Mouse (Mus musculus) embryo, embryonic 9.5 days (tissue): ENCODE measurements around the gene Trim27.

ENCODE experiments used
- DNase-seq: peaks from one replicate; pipeline ENCODE4 v3.0.0-alpha.2; 2017; ENCODE audit errors: extremely low spot score

Gene Trim27

DNA sequence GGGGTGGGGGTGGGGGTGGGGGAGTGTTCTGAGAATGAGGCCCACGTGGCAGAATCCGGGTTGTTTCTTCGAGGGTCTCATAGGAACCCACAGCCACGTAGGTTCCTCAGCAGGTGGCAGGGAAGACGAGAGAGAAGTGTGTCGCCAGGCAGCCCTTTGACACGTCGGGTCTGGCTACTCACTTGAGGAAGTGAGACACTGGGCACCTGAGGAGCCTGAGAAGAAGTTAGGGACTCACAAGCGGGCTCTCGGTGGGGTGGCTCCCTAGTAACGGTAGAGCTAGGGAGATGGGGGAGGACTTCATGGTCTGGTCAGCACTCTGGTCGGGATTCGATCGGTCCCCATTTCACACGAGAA is at the start of gene Trim27:
Gene Trim27, plus strand, starts transcription at position 79 of the 357 bp plus-strand sequence.
- no peak for DNase-seq

DNA sequence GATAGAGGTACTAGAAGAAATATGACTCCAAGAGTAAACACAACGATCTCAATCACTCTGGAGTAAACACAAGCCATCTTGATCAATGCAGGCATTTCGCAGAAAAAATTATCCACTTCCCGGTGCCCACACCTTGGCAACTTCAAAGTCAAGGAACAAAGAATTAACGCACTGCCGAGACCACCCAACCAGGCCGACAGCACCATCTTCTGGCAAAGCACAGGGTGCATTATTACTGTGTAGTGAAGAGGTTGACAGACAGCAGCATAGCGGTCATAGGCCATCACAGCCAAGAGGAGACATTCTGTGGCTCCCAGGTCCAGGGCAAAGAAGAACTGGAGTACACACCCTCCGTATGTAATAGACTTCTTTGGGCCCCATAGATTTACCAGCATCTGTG is 36.8 kb upstream of the Trim27 start:
- DNase-seq = peak; percentile 11

DNA sequence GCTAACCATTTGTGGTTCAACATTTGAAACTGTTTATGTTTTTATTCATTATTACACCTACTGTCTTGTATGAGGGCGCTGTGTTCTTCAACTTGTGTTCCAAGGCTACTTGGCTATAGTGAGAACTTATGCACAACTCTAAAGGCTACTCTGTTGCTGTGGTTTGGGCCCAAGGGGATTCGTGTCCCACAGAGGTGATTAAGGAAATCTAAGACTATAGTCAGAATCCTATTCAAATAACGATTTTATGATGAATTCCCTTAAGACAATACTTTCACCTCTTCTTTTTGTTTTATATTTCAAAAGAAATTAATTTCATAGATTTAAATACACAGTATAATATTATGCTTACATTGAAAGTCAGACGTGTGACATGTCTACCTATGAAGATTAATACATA is 33.5 kb upstream of the Trim27 start, which contains the start of gene Olfr1368:
Gene Olfr1368, minus strand, starts transcription at position 101 of the 400 bp plus-strand sequence.
- no peak for DNase-seq

DNA sequence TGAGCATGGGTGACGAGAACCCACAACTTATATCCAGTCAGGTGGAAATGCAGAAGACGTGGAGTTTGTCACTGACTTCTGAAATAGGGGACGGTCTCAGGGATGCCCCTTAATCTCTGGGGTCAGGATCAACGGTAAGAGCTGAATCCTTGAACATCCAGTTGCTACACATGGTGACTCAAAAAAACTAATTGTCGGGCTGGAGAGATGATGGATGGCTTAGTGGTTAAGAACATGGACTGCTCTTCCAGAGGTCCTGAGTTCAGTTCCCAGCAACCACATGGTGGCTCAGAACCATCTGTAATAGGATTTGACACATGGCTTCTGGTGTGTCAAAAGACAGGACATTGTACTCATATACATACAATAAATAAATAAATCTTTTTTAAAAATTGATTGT is 23.4 kb upstream of the Trim27 start:
- DNase-seq = no peak

DNA sequence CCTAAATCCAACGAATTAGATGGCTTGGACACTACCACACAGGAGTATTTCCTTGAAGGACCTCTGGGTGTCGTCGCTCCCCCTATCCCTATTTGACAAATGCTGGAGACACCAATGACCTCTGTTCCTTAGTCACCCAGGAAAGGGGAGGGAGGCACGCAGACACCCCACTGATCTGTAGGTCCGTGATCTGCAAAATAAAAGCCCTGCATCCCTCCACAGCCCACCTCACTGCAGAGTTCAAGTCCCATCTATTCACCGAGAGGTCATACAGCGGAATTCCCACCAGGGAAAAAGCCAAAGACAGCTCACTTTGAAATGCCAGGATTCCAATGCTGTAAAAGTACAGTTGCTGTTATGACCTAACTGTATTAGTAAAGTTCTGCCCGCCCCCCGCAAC is 21.2 kb upstream of the Trim27 start:
- DNase-seq = no peak

DNA sequence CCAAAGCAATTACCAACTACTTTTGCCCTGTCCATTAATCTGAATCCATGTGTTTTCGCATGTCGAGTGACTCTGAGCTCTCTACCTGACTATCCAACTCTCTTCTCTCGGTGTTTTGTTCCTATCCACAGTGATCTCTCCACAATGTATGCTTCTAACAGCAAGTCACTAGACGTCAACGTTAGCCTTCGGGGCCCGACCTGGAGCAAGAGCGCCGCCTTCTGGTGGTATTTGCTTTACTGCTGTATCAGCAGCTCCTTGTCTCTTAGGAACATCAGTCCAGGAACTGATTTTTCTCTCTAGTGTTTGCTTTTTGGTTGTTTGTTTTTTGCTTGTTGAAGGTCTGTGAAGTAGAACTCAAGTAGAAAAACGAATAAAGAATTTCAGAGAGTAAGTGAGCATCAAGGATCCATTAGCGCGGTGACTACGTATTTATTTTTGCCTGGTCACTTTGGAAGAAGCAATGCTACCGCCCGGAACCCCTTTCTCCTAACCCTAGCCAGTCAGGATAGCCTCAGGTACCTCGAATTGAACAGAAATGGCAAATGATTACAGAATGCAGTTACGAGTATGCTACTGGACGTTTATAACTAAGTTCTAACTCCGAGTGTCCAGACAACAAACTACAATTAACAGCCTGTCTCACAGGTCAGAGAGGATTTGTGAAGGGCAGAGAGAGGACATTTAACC is 20.3 kb upstream of the Trim27 start:
- peak; percentile 88 for DNase-seq

DNA sequence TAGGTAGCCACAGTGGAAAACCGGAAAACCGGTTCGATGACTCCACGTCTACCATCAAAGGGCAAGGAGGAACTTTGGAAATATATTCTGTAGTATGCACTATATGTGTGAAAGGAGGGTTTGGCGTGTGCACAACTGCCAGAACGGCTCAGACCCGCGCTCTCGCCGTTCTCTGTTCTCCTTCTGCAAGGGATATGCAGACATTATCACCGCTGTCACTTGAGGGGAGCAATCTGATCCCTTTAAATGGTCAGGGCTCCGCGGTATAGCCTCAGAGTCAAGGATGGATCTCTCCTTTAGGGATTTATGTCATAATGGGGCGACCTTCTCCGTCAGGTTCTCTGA is 19.8 kb upstream of the Trim27 start:
- DNase-seq = no peak

DNA sequence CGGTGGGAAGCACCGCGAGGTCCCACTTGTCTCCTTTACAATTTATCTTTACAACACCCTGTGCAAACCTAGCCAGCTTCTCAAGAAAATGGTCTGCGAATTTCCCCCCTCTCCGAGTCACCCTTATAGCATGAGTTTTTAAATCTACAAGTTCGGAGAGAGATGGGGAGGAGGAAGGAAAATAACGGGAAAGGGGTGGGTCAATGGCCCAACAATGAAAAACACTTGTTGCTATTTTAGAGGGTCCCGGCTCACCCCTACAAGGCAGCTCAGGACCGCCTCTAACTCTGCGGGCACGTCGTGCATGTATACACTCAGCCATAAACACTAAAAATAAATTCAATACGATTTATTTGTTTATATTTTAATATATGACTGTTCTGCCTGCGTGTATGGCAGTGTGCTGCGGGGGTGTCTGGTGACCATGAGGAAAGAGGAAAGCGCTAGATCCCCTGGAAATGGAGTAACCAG is 19.2 kb upstream of the Trim27 start:
- DNase-seq = peak; percentile 51

DNA sequence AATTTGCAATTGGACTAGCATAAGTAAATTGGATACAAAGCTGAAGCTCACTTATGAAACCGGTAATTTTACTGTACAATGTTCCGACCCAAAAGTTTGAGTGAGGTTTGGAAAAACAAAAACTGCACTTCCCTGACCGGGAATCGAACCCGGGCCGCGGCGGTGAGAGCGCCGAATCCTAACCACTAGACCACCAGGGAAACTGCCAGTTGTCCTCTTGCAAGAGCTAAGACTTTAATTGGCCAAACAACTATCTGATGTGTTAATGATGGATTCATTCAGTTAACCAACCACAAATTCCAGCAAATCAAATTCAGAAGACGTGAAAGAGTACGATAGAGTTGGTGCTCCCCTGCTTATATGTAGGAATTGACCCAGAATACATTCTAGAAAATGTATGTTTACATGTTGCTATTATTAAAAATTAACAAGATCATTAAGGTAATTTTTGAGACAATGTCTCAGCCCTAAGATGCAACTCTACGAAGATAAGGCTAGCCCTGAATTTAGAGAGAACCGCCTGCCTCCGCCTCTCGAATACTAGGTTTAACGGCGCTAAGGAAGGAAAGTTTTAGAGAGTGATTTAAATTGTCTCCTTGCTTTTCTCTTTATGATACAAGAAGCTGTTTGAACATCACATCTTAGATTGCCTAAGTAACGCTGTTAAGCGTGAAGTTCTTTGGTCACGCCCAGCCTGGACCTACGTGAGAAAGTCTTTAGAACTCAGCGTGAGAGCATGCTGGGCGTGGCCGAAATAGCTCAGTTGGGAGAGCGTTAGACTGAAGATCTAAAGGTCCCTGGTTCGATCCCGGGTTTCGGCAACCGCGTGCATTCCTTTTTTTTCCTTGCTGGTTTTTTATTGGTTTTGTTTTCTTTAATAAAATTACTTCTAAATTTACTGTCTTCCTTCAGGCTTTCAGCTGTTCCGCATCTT is 18.3 kb upstream of the Trim27 start:
- DNase-seq = peak; percentile 94

DNA sequence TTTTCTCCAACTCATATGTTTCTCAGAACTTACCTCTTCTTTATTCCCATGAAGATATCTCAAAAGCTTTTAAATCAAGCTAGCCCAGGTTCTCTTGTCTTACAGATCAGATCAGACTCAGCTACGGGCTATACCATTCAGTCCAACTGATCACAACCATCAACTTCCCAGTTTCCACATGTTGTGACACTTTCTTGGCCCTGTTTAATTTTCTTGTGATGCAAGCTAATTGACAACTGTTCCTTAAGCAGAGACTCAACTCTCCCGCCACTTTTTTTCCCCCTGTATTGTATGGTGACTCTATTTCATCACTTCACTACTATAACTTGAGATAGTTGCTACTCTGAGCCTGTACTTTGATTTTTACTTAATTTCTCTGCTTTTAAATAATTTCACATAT is 17.7 kb upstream of the Trim27 start:
- DNase-seq = no peak

DNA sequence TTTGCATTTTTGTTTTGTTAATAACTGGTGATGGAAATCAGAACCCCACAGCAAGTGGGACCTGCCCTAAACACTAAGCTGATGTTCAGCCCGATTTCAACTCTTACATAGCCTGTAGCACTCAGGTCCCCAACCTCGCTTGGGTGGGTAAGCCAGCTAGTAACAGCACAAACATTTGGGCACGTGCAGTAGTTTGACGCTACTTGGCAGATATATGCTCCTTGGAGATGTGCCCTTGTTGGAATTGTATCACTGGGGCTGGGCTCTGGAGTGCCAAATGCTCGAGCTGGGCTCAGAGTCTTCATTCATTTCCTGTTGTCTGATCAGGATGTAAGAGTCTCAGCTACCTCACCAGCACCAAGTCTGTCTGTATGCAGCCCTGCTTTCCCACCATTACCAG is 16.7 kb upstream of the Trim27 start:
- DNase-seq = no peak

DNA sequence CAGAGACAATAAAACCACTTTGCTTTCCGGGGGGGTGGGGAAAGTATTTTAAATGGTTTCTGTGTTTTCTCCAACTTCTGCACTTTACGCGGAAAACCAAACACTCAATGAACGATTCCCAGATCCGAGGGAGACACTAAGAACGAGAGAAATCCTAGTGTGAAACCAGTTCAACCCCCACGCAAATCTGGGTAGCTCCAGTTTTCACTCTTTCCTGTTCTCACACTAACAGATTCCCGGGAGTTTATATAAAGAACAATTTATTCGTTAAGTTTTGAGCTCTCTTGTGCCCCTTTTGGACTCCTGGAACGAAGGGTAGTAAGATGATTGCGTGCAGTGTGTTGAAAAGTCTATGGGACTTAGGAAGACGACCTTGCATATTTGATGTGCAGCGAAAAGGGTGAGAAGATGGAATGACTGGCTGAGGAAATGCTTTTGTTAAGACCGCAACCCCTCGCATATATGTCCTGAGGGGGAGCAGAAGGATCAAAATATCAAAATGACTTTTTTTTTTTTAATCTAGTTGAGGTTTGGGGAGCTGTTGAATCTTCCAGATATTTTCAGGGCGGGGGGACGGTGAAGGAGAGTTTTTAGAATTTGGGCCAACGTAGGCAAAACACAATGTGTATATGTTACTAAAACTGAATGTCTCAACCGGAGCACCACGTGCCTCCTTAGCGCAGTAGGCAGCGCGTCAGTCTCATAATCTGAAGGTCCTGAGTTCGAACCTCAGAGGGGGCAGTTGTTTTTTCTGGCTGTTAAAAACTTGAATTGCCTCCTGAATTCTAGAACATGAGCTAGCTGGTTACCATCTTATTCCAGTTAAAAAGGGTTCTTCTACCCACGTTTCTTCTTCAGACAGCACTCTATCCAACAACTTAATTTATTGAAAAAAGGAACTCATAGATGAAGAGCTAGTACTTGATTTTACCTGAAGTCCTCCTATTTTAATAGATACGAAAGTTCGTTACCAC is 12.0 kb upstream of the Trim27 start:
- DNase-seq = peak; percentile 91

DNA sequence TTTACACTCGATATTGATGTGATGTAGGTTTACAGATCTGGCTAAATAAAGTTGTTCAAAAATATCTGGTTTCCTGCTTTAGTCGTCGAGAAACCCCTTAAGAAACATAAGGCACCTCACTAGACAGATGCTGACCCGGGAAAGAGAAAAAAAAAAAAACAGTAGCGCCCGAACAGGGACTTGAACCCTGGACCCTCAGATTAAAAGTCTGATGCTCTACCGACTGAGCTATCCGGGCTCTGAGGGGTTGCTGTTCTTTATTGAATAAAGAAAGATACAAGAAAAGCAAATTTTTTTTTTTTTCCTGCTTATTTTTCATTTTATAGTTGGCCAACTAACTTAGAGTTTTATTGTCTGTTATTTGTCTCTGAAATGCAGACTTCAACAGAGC is 11.3 kb upstream of the Trim27 start:
- DNase-seq = peak; percentile 72

DNA sequence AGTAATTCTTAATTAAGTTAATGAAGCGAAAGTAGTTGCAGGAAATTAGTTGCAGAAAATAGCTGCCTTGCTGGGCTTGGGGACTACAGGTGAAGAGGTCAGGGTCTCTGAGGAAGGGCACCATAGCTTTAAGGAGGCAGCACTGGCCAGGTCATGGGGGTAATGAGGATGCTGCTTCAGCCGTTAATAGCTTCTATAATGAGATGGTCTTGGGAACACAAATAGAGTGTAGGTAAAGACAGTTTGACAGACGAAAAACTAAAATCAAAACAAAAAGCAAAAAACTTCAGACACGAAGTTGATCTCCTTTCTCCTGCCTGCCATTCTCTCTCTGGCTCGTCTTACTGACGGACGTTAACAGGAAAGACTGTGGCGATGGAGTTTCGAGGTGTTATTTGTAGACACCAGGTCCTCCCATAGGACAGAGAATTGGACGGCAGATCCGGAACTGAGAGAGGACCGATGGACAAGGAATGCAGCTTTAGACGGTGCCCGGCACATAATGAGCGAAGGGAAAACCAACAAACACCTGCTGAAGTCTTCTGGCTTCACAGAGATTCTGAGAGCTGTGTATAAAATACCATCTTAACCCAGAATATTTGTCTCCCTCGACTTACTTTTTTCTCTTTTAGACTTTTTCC is 10.8 kb upstream of the Trim27 start:
- peak; percentile 59 for DNase-seq

DNA sequence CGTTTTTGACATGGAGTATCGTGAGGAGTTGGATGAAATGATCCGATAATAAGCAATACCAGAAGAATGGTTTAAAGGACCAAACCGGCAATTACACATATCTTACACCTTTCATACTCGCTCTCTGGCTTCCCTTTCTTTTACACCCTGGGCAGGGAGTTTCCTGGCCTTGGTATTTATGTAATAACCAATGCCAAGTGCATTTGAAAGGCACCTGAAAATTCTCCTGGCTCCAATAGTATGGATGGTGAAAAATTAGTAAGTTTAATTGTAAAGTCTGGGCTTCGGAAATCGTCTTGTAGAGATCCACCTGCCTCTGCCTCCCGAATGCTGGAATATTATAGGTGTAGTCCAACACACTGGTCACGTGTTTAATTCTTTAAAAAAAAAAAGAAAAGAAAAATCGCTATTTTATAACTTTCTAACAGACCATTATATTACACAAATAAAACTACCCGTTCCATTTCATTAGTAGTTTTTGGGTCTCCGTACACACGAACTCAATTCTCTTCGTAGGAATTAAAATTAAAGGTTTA is 10.1 kb upstream of the Trim27 start:
- DNase-seq = peak; percentile 39

DNA sequence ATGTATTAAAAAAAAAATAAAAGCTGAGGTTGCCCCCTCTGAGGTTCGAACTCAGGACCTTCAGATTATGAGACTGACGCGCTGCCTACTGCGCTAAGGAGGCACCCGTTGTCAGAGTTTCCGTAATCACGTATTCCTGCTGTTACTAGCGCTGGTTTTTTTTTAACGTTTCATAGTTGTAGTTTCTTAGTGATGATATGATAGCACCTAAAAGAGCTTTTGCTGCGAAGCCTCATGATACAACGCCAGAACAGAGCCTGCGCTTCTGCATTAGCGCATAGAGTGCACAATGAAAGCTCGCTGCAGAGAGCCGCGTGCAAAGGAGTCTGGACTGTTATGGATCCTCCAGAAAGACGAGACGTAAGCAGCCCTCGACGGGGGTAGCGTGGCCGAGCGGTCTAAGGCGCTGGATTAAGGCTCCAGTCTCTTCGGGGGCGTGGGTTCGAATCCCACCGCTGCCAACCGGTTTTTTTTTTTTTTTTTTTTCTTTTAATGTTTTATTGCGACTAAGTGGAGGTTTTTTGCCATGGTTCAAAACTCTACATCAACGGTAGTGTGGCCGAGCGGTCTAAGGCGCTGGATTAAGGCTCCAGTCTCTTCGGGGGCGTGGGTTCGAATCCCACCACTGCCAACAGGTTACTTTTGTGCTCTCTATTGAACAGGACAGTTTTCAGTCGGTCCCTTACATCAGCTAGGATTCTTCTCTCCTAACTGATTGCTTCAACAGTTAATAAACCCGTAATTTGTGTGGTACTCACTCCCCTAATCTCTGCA is 9.4 kb upstream of the Trim27 start:
- peak; percentile 86 for DNase-seq

DNA sequence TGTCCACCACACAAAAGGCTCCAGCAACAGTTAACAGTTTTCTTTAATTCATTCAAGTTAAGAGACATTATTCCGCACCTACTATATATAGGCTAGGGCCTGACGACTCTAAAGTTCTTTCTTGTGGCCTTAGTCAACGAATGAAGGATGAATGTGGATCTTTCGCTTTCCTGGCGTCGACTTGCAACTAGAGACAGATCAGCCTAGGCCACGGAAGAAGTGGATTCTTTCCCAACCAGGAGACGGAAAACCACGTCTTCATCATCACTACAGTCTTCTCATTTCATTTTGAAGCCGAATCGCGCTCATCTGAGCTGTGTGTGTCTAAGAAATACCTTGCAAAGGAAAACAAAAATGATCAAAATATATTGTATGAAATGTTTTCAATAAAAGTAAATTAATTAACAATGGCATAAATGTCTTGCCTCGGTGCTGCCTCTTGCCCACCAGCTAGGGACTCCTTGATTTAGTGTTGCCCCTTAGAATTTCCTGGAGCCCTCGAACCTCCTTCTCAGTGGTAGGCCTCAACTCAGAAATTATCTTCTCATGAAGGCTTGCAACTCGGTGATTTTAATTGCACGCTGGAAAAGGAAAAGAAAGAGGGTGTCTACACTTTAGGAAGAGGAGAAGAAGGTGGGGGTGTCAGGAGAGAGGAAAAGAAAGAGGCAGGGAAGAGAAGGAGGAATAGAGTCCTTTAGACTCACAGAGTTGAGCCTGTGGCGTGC is 8.7 kb upstream of the Trim27 start:
- no peak for DNase-seq

DNA sequence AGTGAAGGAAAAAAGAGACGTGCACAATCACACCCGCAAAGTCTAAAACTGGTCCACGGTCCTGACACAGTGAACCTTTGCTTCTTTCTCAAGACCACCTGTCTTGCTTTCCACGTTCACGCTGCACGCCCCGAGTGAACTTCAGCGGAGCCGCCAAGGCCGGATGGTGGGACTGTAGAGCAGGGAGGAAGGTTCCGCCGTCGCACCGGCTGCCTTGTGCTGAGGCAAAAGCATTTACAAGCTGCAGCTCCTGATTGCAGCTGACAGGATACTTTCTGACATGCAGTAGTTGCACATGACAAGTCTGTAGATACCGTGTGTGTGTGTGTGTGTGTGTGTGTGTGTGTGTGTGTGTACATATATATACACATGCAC is 8.1 kb upstream of the Trim27 start:
- DNase-seq = peak; percentile 48

DNA sequence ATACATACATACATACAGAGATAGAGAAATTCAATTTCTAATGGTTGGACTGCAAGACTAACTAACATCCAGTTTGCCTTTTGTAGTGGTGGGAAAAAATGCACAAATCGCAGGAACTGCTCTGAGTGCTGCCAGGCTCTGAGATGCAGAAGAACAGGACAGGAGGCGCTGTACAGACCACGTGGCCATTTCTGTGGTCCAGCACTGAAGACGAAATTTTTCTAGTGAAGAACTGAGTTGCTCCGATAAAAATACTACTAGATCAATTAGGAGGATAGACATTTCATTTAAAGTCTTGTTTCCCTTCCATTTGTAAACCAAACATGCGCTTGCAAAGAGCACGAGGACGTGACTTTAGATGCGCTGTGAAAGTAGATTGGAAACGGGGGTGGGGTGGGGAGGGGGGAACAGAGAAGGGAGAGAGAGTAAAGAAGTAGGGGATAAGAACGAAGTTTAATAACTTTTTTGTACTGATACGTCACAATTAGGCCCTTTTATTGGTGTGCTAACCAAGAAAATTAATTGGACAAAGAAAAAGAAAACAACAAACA is 7.6 kb upstream of the Trim27 start:
- DNase-seq = peak; percentile 74
